Mouse (Mus musculus): ENCODE data around the gene Capza2.

DNA sequence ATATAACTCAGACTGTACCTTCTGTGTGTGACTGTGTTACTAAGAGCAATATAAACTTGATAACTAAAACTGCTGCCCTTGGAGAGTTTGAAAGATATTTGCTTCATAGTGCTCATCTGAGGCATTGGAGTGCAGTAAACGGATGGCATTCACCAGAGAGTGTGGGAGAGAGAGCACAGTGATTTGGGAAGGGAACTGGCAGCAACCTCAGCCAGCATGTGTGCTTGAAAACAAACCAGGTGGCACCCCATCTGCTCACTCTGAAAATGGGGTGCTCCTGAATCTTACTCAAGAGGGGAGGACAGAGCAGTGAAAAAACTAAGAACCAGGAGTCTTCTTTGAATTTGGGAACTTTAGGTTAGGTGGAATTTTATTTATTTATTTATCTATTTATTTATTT is 21.3 kb downstream of the Capza2 start:
- TF ChIP-seq CTCF (IDR thresholded peaks at IDR 0.05; ENCODE audit: control insufficient read depth, insufficient read depth, insufficient replicate concordance, low read depth, low read length), result no peak
- TF ChIP-seq POLR2A (IDR thresholded peaks at IDR 0.05; ENCODE audit: control insufficient read depth, low read depth, low read length), result no peak

Measured in testis, adult 2 months (tissue).